Mouse (Mus musculus) stomach, embryonic 16.5 days (tissue): Measurements from ENCODE around the gene Pbx2. TPM values are rescaled to one million over a fixed set of nuclear protein-coding genes. Genes with fewer than 3 reads are reported as not detected.

Source experiments
- ATAC-seq: fragments of 200-750 bp; cut with Nextera tagmentation; 2 replicates; pipeline ENCODE4 v1.8.0; 2017; ENCODE audit warnings: moderate number of reproducible peaks, moderate TSS enrichment; ENCODE audit not compliant: insufficient read depth, low FRiP score
- H3K27ac ChIP-seq: fragments of 300-500 bp; sonication (generic); 2 replicates; pipeline ENCODE4 v1.5.1; 2014; ENCODE audit warnings: low read length
- H3K27me3 ChIP-seq: fragments of 300-500 bp; sonication (generic); 2 replicates; pipeline ENCODE4 v1.6.1; 2014; ENCODE audit warnings: low read length, control low read depth, mixed read lengths; ENCODE audit not compliant: control insufficient read depth, insufficient read depth
- H3K36me3 ChIP-seq: fragments of 300-500 bp; sonication (generic); 2 replicates; pipeline ENCODE4 v1.6.1; 2014; ENCODE audit warnings: low read length; ENCODE audit not compliant: control insufficient read depth, insufficient read depth
- H3K4me1 ChIP-seq: fragments of 300-500 bp; sonication (generic); 2 replicates; pipeline ENCODE4 v1.6.1; 2014; ENCODE audit warnings: low read length, control low read depth, mixed read lengths; ENCODE audit not compliant: control insufficient read depth, insufficient read depth
- H3K4me2 ChIP-seq: fragments of 300-500 bp; sonication (generic); 2 replicates; pipeline ENCODE4 v1.6.1; 2014; ENCODE audit warnings: low read depth, low read length, mixed read lengths
- H3K4me3 ChIP-seq: fragments of 300-500 bp; sonication (generic); replicated peaks from 2 replicates; pipeline ENCODE4 v1.5.1; 2014; ENCODE audit warnings: mild to moderate bottlenecking, low read length
- H3K9ac ChIP-seq: fragments of 300-500 bp; sonication (generic); 2 replicates; pipeline ENCODE4 v1.6.1; 2014; ENCODE audit warnings: low read length
- H3K9me3 ChIP-seq: fragments of 300-500 bp; sonication (generic); replicated peaks from 2 replicates; pipeline ENCODE4 v1.6.1; 2016; ENCODE audit warnings: low read length, control low read depth; ENCODE audit not compliant: control insufficient read depth
- WGBS: fragments of 180-500 bp; shearing (Covaris S2); extraction: QIAGEN DNeasy Blood & Tissue Kit; methylation state at CpG from one replicate; pipeline ENCODE4 v1.1.7; 2014; 5-methylcytosine and 5-hydroxymethylcytosine counted together
- polyA plus RNA-seq: library from polyadenylated mRNA; unstranded; fragments of >200 nt; fragmentation: Nextera tagmentation; extraction: Ambion mirVana; gene quantifications from 2 replicates; pipeline ENCODE4 v1.2.1, GENCODE M21; 2015

Gene Pbx2
- polyA plus RNA-seq, 1 experiment from 2014 or later, result 6.8 TPM

DNA sequence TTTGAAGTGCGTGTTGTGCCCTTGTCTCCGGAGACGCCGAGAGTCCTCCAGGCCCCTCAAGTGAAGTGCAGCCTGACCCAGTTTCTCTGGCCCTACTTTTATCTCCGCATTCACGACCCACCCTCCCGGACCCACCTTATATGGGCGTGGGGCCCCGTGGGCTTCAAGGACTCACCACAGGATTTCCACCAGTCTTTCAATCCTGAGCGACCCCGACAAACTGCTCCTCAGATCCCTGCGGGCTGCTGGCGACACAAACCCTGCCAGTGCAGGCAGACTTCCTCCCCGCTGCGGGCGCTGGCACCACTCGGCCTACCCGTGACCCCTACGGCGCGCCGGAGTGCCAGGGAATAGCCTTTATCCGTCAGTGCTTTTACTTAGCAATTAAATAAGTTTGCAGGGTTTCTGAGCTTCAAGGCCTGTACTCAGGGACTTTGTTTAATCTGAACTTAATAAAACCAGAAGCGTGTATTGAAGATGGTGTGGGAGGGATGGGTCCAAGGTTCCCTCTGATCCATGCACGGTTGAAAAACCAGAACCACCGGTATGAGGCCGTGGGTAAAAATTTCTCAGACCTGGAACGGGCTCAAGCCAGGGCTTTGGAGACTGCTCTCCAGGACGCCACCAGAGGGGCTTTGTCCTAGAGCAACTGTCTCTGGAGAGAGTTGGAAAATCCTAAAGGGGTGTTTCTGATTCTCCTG, 37.0 kb downstream of the Pbx2 start, which contains the start of gene Ppt2:
Ppt2 (minus strand) TSS at position 568 of the 701 bp plus-strand sequence.
- Histone ChIP-seq H3K4me2 (peak within 1 kb of the TSS; percentile 70), H3K27ac (peak within 1 kb of the TSS; percentile 99), H3K27me3 (peaks cover 21% of the 10 kb centered on the region), H3K9ac (peak within 1 kb of the TSS; percentile 91), H3K4me1 (peaks cover 46% of the 10 kb centered on the region), H3K9me3 (no peaks in the 10 kb centered on the region), H3K36me3 (no peaks in the 10 kb centered on the region), H3K4me3 (peak within 1 kb of the TSS; percentile 87)
- ATAC-seq, result peak; percentile 12
- WGBS, result 4% methylated on average over 29 of the region's 29 CpGs

DNA sequence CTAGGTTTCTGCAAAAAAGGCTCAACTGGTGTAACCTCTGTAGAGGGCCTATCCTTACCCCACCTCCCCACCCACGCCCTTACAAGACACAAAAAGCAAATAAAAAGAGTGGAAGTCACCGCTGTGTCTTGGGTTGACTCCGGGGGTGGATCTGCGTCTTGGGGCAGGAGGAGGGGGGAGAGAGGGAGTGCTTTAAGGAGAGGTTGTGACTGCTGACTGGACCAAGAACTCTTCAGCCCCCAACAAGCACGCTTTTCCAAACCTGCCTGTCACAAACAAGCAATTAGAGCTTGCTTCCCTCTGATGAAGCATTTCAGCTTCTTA, 37.5 kb downstream of the Pbx2 start:
- no peaks in the 10 kb centered on the region for H3K9me3 ChIP-seq
- H3K9ac ChIP-seq, result peak overlapping the region; percentile 91
- ATAC-seq, result no peak
- peak overlapping the region; percentile 70 for H3K4me2 ChIP-seq
- H3K27me3 ChIP-seq, result peaks cover 21% of the 10 kb centered on the region
- H3K36me3 ChIP-seq, result no peaks in the 10 kb centered on the region
- H3K27ac ChIP-seq, result peak overlapping the region; percentile 99
- peaks cover 46% of the 10 kb centered on the region for H3K4me1 ChIP-seq
- H3K4me3 ChIP-seq, result peak overlapping the region; percentile 87
- 22% methylated on average over 5 of the region's 5 CpGs for WGBS

DNA sequence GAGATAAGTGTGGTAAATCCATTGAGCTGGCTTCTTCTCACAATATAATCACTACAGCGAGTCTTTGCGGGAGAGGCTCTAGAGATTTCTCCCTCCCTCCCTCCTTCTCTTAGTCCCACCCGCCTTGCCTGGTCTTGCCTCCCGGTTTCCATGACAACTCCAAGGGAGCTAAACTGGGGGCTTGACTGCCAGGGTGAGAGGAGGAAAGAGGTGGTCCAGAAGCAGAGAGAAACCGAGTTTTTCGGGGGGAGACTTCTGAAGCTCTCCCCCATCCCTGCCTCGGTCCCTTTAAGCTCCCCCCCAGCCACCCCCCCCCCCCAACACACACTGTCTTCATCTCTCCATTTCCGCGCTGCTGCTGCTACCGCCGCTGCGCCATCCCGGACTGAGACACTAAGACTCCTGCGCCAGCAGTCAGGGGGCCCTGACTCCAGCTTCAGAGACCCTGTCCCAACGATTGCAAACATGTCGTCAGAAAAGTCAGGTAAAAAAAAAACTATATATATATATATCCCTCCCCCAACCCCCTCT, 38.2 kb downstream of the Pbx2 start, which contains the start of gene Prrt1:
Prrt1 (plus strand) TSS at position 313 of the 531 bp plus-strand sequence.
- H3K9ac ChIP-seq, result peak within 1 kb of the TSS; percentile 91
- H3K27ac ChIP-seq, result peak within 1 kb of the TSS; percentile 99
- H3K4me1 ChIP-seq, result peaks cover 46% of the 10 kb centered on the region
- peaks cover 25% of the 10 kb centered on the region for H3K27me3 ChIP-seq
- H3K4me3 ChIP-seq, result peak within 1 kb of the TSS; percentile 87
- no peak for ATAC-seq
- no peaks in the 10 kb centered on the region for H3K36me3 ChIP-seq
- peak within 1 kb of the TSS; percentile 70 for H3K4me2 ChIP-seq
- H3K9me3 ChIP-seq, result no peaks in the 10 kb centered on the region
- 2% methylated on average over 16 of the region's 16 CpGs for WGBS

DNA sequence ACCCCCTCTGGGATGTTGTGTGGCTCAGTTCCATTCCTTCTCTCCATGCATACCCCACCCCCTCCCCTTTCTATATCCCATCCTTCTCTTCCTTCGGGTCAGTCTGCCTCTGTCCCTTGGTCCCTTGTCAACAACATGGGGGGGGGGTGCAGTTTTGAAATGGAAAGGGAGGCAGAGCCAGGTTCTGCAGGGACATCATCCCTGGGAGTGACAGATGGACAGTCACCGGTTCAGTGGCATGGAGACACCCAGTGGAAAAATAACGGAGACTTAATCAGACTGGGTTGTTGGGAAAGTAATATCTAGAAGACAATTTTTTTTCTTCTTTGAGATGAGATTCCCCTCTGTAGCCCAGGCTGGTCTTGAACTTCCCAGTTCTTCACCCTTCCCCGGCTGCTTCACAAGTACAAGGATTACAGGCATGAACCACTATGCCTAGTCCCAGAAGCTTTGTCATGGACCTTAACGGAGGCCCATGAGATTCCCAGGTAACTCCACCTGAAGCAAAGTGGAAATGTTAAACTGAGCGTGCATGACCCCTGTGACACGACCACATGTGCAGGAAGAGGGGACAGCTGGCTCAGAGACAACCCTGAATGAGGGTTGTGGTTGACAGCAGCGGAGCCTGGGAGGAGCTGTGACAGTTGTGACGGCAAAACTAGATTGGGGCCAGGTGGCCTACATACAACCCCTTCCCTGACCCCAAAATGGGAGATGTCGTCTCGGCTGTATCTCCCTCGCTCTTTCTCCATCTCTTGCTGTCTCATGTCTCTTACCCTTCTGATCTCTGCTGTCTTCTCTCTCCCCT, 38.9 kb downstream of the Pbx2 start:
- H3K4me1 ChIP-seq, result peaks cover 46% of the 10 kb centered on the region
- H3K27ac ChIP-seq, result no peak overlapping the region
- WGBS, result 28% methylated on average over 12 of the region's 12 CpGs
- peaks cover 25% of the 10 kb centered on the region for H3K27me3 ChIP-seq
- peak overlapping the region; percentile 30 for H3K4me3 ChIP-seq
- H3K9ac ChIP-seq, result peak overlapping the region; percentile 55; the same call in 1 of the 2 replicates
- no peak for ATAC-seq
- no peaks in the 10 kb centered on the region for H3K9me3 ChIP-seq
- H3K36me3 ChIP-seq, result no peaks in the 10 kb centered on the region
- peak overlapping the region; percentile 70 for H3K4me2 ChIP-seq

DNA sequence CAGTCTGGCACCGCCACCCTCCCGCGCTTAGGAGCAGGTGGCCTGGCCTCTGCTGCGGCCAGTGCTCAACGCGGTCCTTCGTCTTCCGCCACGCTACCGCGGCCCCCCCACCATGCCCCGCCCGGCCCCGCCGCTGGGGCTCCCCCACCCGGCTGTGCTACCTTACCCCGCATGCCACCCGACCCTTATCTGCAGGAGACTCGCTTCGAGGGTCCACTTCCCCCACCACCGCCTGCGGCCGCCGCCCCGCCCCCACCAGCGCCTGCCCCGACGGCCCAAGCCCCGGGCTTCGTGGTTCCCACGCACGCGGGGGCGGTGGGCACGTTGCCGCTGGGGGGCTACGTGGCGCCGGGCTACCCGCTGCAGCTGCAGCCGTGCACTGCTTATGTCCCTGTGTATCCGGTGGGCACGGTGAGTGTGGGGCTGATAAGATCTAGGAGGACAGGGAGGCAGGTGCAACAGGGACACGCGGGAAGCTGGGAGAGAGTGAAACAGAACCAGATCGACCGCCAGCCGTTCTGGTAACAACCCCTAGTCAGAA, 39.8 kb downstream of the Pbx2 start:
- WGBS, result 3% methylated on average over 48 of the region's 48 CpGs
- Histone ChIP-seq H3K4me3 (peak overlapping the region; percentile 48), H3K27me3 (peaks cover 25% of the 10 kb centered on the region), H3K4me1 (peaks cover 46% of the 10 kb centered on the region), H3K9me3 (no peaks in the 10 kb centered on the region), H3K27ac (no peak overlapping the region), H3K9ac (peak overlapping the region; percentile 55), H3K4me2 (peak overlapping the region; percentile 51), H3K36me3 (no peaks in the 10 kb centered on the region)
- no peak for ATAC-seq

DNA sequence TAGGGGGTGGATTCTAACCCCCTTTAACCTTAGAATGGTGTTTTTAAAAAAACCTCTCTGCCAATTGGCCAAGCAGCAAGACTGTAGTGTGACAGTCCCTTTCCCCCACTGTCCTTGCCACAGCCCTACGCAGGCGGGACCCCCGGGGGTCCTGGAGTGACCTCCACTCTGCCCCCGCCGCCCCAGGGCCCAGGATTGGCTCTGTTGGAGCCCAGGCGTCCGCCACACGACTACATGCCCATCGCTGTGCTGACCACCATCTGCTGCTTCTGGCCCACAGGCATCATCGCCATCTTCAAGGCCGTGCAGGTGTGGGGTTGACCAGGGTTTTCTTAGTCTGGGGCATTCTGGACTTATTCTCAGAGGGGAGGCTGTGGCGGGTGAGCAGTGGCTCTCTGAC, 40.6 kb downstream of the Pbx2 start:
- 11% methylated on average over 12 of the region's 12 CpGs for WGBS
- Histone ChIP-seq H3K36me3 (no peaks in the 10 kb centered on the region), H3K27ac (0 out of 2 replicates have a peak overlapping the region, but pooled peaks have one; percentile 62), H3K9ac (peak overlapping the region; percentile 65), H3K4me1 (peaks cover 39% of the 10 kb centered on the region), H3K4me2 (peak overlapping the region; percentile 70), H3K27me3 (peaks cover 25% of the 10 kb centered on the region), H3K4me3 (peak overlapping the region; percentile 48), H3K9me3 (no peaks in the 10 kb centered on the region)
- no peak for ATAC-seq

DNA sequence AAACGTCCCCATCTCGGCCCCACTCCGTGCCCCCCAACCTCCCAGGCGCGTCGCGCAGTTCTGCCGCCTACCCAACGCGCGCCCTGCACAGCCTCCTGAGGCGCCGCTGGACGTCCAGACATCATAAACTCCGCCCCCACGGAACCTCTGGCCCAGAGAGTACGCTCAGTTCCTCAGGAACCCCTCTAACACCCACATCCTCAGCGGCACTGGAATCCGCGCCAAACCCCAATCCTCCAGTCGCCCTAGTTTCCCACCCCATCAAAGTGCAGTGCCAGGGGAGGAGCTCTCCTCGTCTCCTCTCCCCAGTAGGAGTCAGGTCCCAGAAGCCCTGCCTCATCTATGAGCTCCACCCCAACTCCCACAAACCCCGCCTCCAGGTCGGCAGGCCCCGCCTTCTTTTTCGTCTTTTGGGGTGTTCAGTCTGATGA, 41.2 kb downstream of the Pbx2 start:
- Histone ChIP-seq H3K9ac (peak overlapping the region; percentile 65), H3K27ac (peak overlapping the region; percentile 73), H3K27me3 (peaks cover 25% of the 10 kb centered on the region)

DNA sequence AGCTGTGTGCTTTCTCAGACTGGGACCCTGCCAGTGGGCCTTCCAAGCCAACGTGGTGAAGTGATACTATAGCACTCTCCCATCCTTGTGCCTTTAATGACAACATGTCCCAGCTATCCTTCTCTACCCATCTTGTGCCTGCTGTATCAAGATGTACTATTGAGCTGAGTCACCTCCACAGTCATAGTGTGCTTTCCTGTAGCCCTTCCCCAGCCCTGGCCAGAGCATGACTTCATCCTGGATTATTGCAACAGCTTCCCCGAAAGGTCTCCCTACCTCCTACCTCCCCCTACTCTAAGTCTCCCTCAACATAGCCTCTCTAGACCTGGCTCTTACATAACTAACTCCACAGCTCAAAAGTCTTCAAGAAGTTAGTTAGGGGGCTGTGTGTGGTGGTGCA, 44.6 kb downstream of the Pbx2 start:
- 58% methylated on average over 2 of the region's 2 CpGs for WGBS
- H3K4me2 ChIP-seq, result no peak overlapping the region
- H3K9ac ChIP-seq, result no peak overlapping the region
- H3K36me3 ChIP-seq, result no peaks in the 10 kb centered on the region
- H3K27me3 ChIP-seq, result peaks cover 15% of the 10 kb centered on the region; the same call in 1 of the 2 replicates
- H3K4me3 ChIP-seq, result no peak overlapping the region
- no peak for ATAC-seq
- H3K27ac ChIP-seq, result no peak overlapping the region
- H3K9me3 ChIP-seq, result no peaks in the 10 kb centered on the region
- H3K4me1 ChIP-seq, result peaks cover 20% of the 10 kb centered on the region

More for the DNA sequence above, 41.2 kb downstream of the Pbx2 start:
- H3K4me3 ChIP-seq, result peak overlapping the region; percentile 48
- H3K9me3 ChIP-seq, result no peaks in the 10 kb centered on the region
- 2% methylated on average over 26 of the region's 26 CpGs for WGBS
- H3K36me3 ChIP-seq, result no peaks in the 10 kb centered on the region
- H3K4me2 ChIP-seq, result peak overlapping the region; percentile 70
- ATAC-seq, result peak; percentile 61
- H3K4me1 ChIP-seq, result peaks cover 39% of the 10 kb centered on the region
